In the genomic region with DNA sequence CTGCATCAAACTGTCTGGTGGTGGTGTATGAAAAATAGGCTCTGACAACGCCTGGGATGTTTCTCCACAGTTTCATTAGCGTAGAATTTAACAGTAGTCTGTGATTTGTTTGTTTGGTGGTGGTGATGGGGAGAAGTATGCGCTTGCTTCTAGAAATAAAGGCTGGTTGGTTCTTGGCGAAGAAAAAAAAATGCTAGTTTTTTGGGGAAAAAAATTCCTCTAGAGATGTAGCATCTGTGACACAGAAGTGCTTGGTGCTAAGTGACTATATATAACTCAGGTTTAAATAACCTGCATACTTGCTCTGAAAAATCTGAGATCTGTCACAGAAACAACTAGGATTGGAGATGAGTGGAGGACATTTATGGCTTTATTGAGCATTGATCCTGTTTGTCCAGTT, we compare ENCODE assay signal across 8 mouse cellular contexts. TPM values are rescaled to one million over a fixed set of nuclear protein-coding genes. Genes with fewer than 3 reads are reported as not detected.
DNase-seq lines count a peak whose midpoint lies in the region; ATAC-seq and TF ChIP-seq lines count a peak whose summit lies in the region.

No protein-coding gene starts in this region.

- intact Hi-C loops in heart, postnatal 14 days (cut with DNase I) = loop anchor here (5.0 kb wide), 4 partner anchors 59 to 261 kb away; no protein-coding TSS in a partner anchor

- ATAC-seq in heart, postnatal 0 days (ENCODE audit: insufficient read depth, low read depth) = no peak
- no peak for ATAC-seq in embryonic facial prominence, embryonic 12.5 days (ENCODE audit: insufficient number of reproducible peaks, insufficient read depth, low FRiP score, low TSS enrichment)
- ATAC-seq in intestine, embryonic 14.5 days (replicated peaks; ENCODE audit: low FRiP score, low TSS enrichment, low read depth) = no peak
- ATAC-seq in midbrain, postnatal 0 days (ENCODE audit: low FRiP score) = no peak

- no peak overlapping the region for H3K9ac ChIP-seq in heart, postnatal 0 days (replicated peaks; ENCODE audit: low read depth, low read length)
- no peak overlapping the region for H3K9ac ChIP-seq in embryonic facial prominence, embryonic 12.5 days
- peak overlapping the region; percentile 72; the same call in 1 of the 2 replicates for H3K9ac ChIP-seq in intestine, embryonic 14.5 days (ENCODE audit: low read length)
- peak overlapping the region; percentile 89; the same call in 1 of the 2 replicates for H3K9ac ChIP-seq in midbrain, postnatal 0 days (replicated peaks; ENCODE audit: low read length, poor library complexity, severe bottlenecking)

- no peak for TF ChIP-seq EP300 in heart, postnatal 0 days (IDR thresholded peaks at IDR 0.05; ENCODE audit: low read depth)

- no peak overlapping the region for H3K27ac ChIP-seq in heart, postnatal 0 days (ENCODE audit: low read depth)
- no peak overlapping the region for H3K27ac ChIP-seq in embryonic facial prominence, embryonic 12.5 days
- H3K27ac ChIP-seq in intestine, embryonic 14.5 days (ENCODE audit: low read depth) = no peak overlapping the region
- H3K27ac ChIP-seq in midbrain, postnatal 0 days (ENCODE audit: low read depth, low read length) = no peak overlapping the region

- no peak for TF ChIP-seq CTCF in heart, postnatal 0 days (IDR thresholded peaks at IDR 0.05; ENCODE audit: low read depth)
- TF ChIP-seq CTCF in midbrain, postnatal 0 days (IDR thresholded peaks at IDR 0.05) = no peak

- peaks cover 11% of the 10 kb centered on the region for H3K4me1 ChIP-seq in heart, postnatal 0 days (ENCODE audit: control insufficient read depth, insufficient read depth)
- peaks cover 22% of the 10 kb centered on the region; the same call in 1 of the 2 replicates for H3K4me1 ChIP-seq in embryonic facial prominence, embryonic 12.5 days
- peaks cover 27% of the 10 kb centered on the region for H3K4me1 ChIP-seq in intestine, embryonic 14.5 days (replicated peaks; ENCODE audit: control insufficient read depth, insufficient read depth, low read length)
- 0 out of 2 replicates have a peak, but pooled peaks cover 4% of the 10 kb centered on the region for H3K4me1 ChIP-seq in midbrain, postnatal 0 days (ENCODE audit: insufficient read depth, low read length)

- WGBS in heart, postnatal 0 days = 64% methylated on average over 4 of the region's 4 CpGs
- 26% methylated on average over 4 of the region's 4 CpGs for WGBS in embryonic facial prominence, embryonic 12.5 days
- 31% methylated on average over 4 of the region's 4 CpGs for WGBS in intestine, embryonic 14.5 days
- 30% methylated on average over 4 of the region's 4 CpGs for WGBS in midbrain, postnatal 0 days

- no peak for DNase-seq in heart, postnatal 0 days (ENCODE audit: low spot score)
- DNase-seq in heart, postnatal 14 days = no peak
- no peak for DNase-seq in intestine, embryonic 14.5 days (ENCODE audit: low spot score)
- DNase-seq in midbrain, postnatal 0 days (ENCODE audit: low spot score) = no peak
- DNase-seq in c-Kit-positive CD71-positive TER-119-positive erythroid progenitor cells, embryonic 14.5 days (ENCODE audit: low spot score) = no peak
- no peak for DNase-seq in Muller cell, postnatal 12 days (ENCODE audit: inconsistent ontology term)
- no peak for DNase-seq in layer of hippocampus, adult 9-10 months (ENCODE audit: low spot score)

- H3K4me2 ChIP-seq in heart, postnatal 0 days (ENCODE audit: low read depth, low read length) = peak overlapping the region; percentile 99
- H3K4me2 ChIP-seq in embryonic facial prominence, embryonic 12.5 days (replicated peaks) = peak overlapping the region; percentile 96
- H3K4me2 ChIP-seq in intestine, embryonic 14.5 days (ENCODE audit: low read length) = peak overlapping the region; percentile 89
- peak overlapping the region; percentile 83 for H3K4me2 ChIP-seq in midbrain, postnatal 0 days (ENCODE audit: low read depth, low read length, poor library complexity, severe bottlenecking)

- no peaks in the 10 kb centered on the region for H3K27me3 ChIP-seq in heart, postnatal 0 days (ENCODE audit: control insufficient read depth, insufficient read depth, low read length)
- H3K27me3 ChIP-seq in embryonic facial prominence, embryonic 12.5 days = no peaks in the 10 kb centered on the region
- H3K27me3 ChIP-seq in intestine, embryonic 14.5 days (replicated peaks; ENCODE audit: control insufficient read depth, insufficient read depth, low read length) = no peaks in the 10 kb centered on the region
- no peaks in the 10 kb centered on the region for H3K27me3 ChIP-seq in midbrain, postnatal 0 days (ENCODE audit: insufficient read depth, low read length)

- no peaks in the 10 kb centered on the region for H3K9me3 ChIP-seq in heart, postnatal 0 days (replicated peaks; ENCODE audit: control insufficient read depth, low read length)
- no peaks in the 10 kb centered on the region for H3K9me3 ChIP-seq in embryonic facial prominence, embryonic 12.5 days
- H3K9me3 ChIP-seq in intestine, embryonic 14.5 days (ENCODE audit: control insufficient read depth, low read length) = no peaks in the 10 kb centered on the region
- no peaks in the 10 kb centered on the region for H3K9me3 ChIP-seq in midbrain, postnatal 0 days (ENCODE audit: low read length)

- peak overlapping the region; percentile 82 for H3K4me3 ChIP-seq in heart, postnatal 0 days (ENCODE audit: low read depth, low read length)
- peak overlapping the region; percentile 86 for H3K4me3 ChIP-seq in embryonic facial prominence, embryonic 12.5 days
- peak overlapping the region; percentile 78 for H3K4me3 ChIP-seq in intestine, embryonic 14.5 days (ENCODE audit: low read depth, low read length)
- H3K4me3 ChIP-seq in midbrain, postnatal 0 days (ENCODE audit: low read depth, low read length) = peak overlapping the region; percentile 81

- H3K36me3 ChIP-seq in heart, postnatal 0 days (replicated peaks; ENCODE audit: control insufficient read depth, insufficient read depth, low read length) = no peaks in the 10 kb centered on the region
- H3K36me3 ChIP-seq in embryonic facial prominence, embryonic 12.5 days = no peaks in the 10 kb centered on the region
- no peaks in the 10 kb centered on the region for H3K36me3 ChIP-seq in intestine, embryonic 14.5 days (ENCODE audit: control insufficient read depth, insufficient read depth, low read length)
- no peaks in the 10 kb centered on the region for H3K36me3 ChIP-seq in midbrain, postnatal 0 days (ENCODE audit: insufficient read depth, low read length)

RNA-seq across cellular contexts. Expression of a gene that starts 1.5 kb away (rescaled TPM):
- total RNA-seq in heart, postnatal 0 days (2014; rRNA removed; ENCODE audit: low replicate concordance) = 34.4 and 37.1 TPM in 2 replicates
- polyA plus RNA-seq in heart, postnatal 0 days (2015; fragmentation: Nextera tagmentation; extraction: Ambion mirVana) = 15.4 and 15.7 TPM in 2 replicates
- total RNA-seq in heart, postnatal 14 days (2021) = 10 to 100 TPM; 43.0 to 47.2 TPM
- 35.4 and 37.0 TPM in 2 replicates for polyA plus RNA-seq in embryonic facial prominence, embryonic 12.5 days (2016; fragmentation: Nextera tagmentation; extraction: Ambion mirVana)
- 64.5 and 75.1 TPM in 2 replicates for polyA plus RNA-seq in intestine, embryonic 14.5 days (2014; fragmentation: Nextera tagmentation; extraction: Ambion mirVana)
- 23.2 and 24.2 TPM in 2 replicates for total RNA-seq in midbrain, postnatal 0 days (2014; rRNA removed)
- 8.3 and 8.6 TPM in 2 replicates for polyA plus RNA-seq in midbrain, postnatal 0 days (2015; fragmentation: Nextera tagmentation; extraction: Ambion mirVana)

Comparison
In these comparisons a context has a peak if more than half of its experiments do, and no peak if none do; other contexts are left out.
1. H3K9ac ChIP-seq: peak in intestine, embryonic 14.5 days (single experiment) and midbrain, postnatal 0 days (single experiment); none in heart, postnatal 0 days (single experiment) and embryonic facial prominence, embryonic 12.5 days (single experiment).
2. Peak in every context shown above with its lines, with median percentiles within 50 percentile points of each other: H3K4me2 ChIP-seq and H3K4me3 ChIP-seq.